ENCODE assay signal across 9 mouse cellular contexts in genomic region chr12:102550529-102550928, GRCm38 (mm10). TPM values are rescaled to one million over a fixed set of nuclear protein-coding genes. Genes with fewer than 3 reads are reported as not detected.
DNase-seq lines count a peak whose midpoint lies in the region; ATAC-seq and TF ChIP-seq lines count a peak whose summit lies in the region.
"Had no signal": no experiment of that assay in that cellular context is flagged by ENCODE, and none has a peak within 500 bp of the region (broad histone marks: within the 10 kb centered on the region; RNA-seq: fewer than 3 reads in every experiment).

No protein-coding gene starts in this region.

- no peak overlapping the region for H3K4me3 ChIP-seq in forebrain, embryonic 10.5 days
- H3K4me3 ChIP-seq in forebrain, embryonic 16.5 days (replicated peaks; ENCODE audit: low read length): no peak overlapping the region
- no peak overlapping the region for H3K4me3 ChIP-seq in thymus, adult 2 months (ENCODE audit: control insufficient read depth, insufficient read depth, low read length)
- H3K4me3 ChIP-seq: heart, embryonic 13.5 days had no signal

- no peak overlapping the region for H3K4me2 ChIP-seq in forebrain, embryonic 16.5 days (ENCODE audit: low read length)
- H3K4me2 ChIP-seq: heart, embryonic 13.5 days had no signal

- no peaks in the 10 kb centered on the region for H3K36me3 ChIP-seq in forebrain, embryonic 10.5 days (replicated peaks)
- no peaks in the 10 kb centered on the region for H3K36me3 ChIP-seq in forebrain, embryonic 16.5 days (ENCODE audit: control insufficient read depth, insufficient read depth)
- no peaks in the 10 kb centered on the region for H3K36me3 ChIP-seq in thymus, adult 2 months (ENCODE audit: control insufficient read depth, insufficient read depth, low read length)
- H3K36me3 ChIP-seq: heart, embryonic 13.5 days had no signal

- H3K4me1 ChIP-seq in forebrain, embryonic 10.5 days: peaks cover 30% of the 10 kb centered on the region
- H3K4me1 ChIP-seq in forebrain, embryonic 16.5 days (replicated peaks; ENCODE audit: control insufficient read depth, insufficient read depth, low read length): peaks cover 9% of the 10 kb centered on the region
- H3K4me1 ChIP-seq in thymus, adult 2 months (replicated peaks; ENCODE audit: control insufficient read depth, insufficient read depth, low read length): no peaks in the 10 kb centered on the region

- H3K27ac ChIP-seq in forebrain, embryonic 10.5 days: no peak overlapping the region
- H3K27ac ChIP-seq in forebrain, embryonic 16.5 days (ENCODE audit: low read length): no peak overlapping the region
- H3K27ac ChIP-seq in thymus, adult 2 months (ENCODE audit: control insufficient read depth, insufficient read depth, low read length): no peak overlapping the region
- H3K27ac ChIP-seq: heart, embryonic 13.5 days had no signal

- DNase-seq in forebrain, embryonic 10.5 days (ENCODE audit: extremely low spot score, low spot score): peak; percentile 82
- DNase-seq in ES-CJ7 (ENCODE audit: low read depth, low spot score) (peak; percentile 84), MN1 (ENCODE audit: low spot score) (no peak)
- DNase-seq in embryo, embryonic 9.5 days (ENCODE audit: extremely low spot score): peak; percentile 76
- DNase-seq in kidney, postnatal 36 days: peak; percentile 69 to 92
- DNase-seq in thymus, adult 2 months: peak; percentile 63

- no peak overlapping the region for H3K9ac ChIP-seq in forebrain, embryonic 16.5 days (replicated peaks; ENCODE audit: low read depth, low read length)
- H3K9ac ChIP-seq: heart, embryonic 13.5 days had no signal

- WGBS in forebrain, embryonic 10.5 days: 6% methylated on average over 11 of the region's 11 CpGs
- 3% methylated on average over 11 of the region's 11 CpGs for WGBS in forebrain, embryonic 16.5 days
- WGBS in thymus, adult 2 months: 5% methylated on average over 11 of the region's 11 CpGs

- no peaks in the 10 kb centered on the region for H3K9me3 ChIP-seq in forebrain, embryonic 10.5 days
- H3K9me3 ChIP-seq in forebrain, embryonic 16.5 days (ENCODE audit: control insufficient read depth, low read length): no peaks in the 10 kb centered on the region
- H3K9me3 ChIP-seq: heart, embryonic 13.5 days had no signal

- TF ChIP-seq CTCF in thymus, adult 2 months (IDR thresholded peaks at IDR 0.05; ENCODE audit: borderline replicate concordance, control insufficient read depth, extremely low read depth, insufficient read depth, low read length, poor library complexity): no peak

- no peak for ATAC-seq in forebrain, embryonic 16.5 days
- ATAC-seq in megakaryocyte, adult 5-6 weeks (ENCODE audit: poor library complexity, severe bottlenecking): peak; percentile 67; the same call in 1 of the 2 replicates

- H3K27me3 ChIP-seq in forebrain, embryonic 10.5 days (ENCODE audit: poor library complexity, severe bottlenecking): peaks cover 26% of the 10 kb centered on the region
- H3K27me3 ChIP-seq in forebrain, embryonic 16.5 days (replicated peaks; ENCODE audit: control insufficient read depth, insufficient read depth, low read length): 0 out of 2 replicates have a peak, but pooled peaks cover 2% of the 10 kb centered on the region
- H3K27me3 ChIP-seq in thymus, adult 2 months (ENCODE audit: control insufficient read depth, insufficient read depth, low read length): no peaks in the 10 kb centered on the region; the same call in 1 of the 2 replicates

- TF ChIP-seq POLR2A in thymus, adult 2 months (IDR thresholded peaks at IDR 0.05; ENCODE audit: control insufficient read depth, extremely low read depth, insufficient read depth, low read length, poor library complexity): no peak

RNA-seq across cellular contexts. Expression of gene Chga, which starts 4.2 kb away (rescaled TPM):
- polyA plus RNA-seq in forebrain, embryonic 10.5 days (2016; fragmentation: Nextera tagmentation; extraction: Ambion mirVana): 6.7 and 9.2 TPM in 2 replicates
- 97.7 and 118 TPM in 2 replicates for polyA plus RNA-seq in forebrain, embryonic 16.5 days (2015; fragmentation: Nextera tagmentation; extraction: Ambion mirVana)
- total RNA-seq in megakaryocyte, adult 5-6 weeks (2015): not detected in 2 replicates
- total RNA-seq in megakaryocyte, adult 5-6 weeks (2017): not detected in 2 replicates
- 7.3 and 12.4 TPM in 2 replicates for polyA plus RNA-seq in thymus, adult 2 months (2012; rRNA removed)
